ENCODE assay signal across 8 mouse cellular contexts in genomic region chr6:97396351-97396956, GRCm38 (mm10).
DNase-seq lines count a peak whose midpoint lies in the region; ATAC-seq and TF ChIP-seq lines count a peak whose summit lies in the region.

No protein-coding gene starts in this region.

- no peak overlapping the region for H3K4me3 ChIP-seq in lung, embryonic 15.5 days
- no peak overlapping the region for H3K4me3 ChIP-seq in hindbrain, postnatal 0 days (ENCODE audit: low read length)

- no peak for TF ChIP-seq CTCF in hindbrain, postnatal 0 days (IDR thresholded peaks at IDR 0.05; ENCODE audit: low read depth)

- H3K27me3 ChIP-seq in lung, embryonic 15.5 days: no peaks in the 10 kb centered on the region
- H3K27me3 ChIP-seq in hindbrain, postnatal 0 days (ENCODE audit: insufficient read depth, low read length): no peaks in the 10 kb centered on the region

- peak; percentile 18 for DNase-seq in embryo, embryonic 10 days (ENCODE audit: low spot score)
- no peak for DNase-seq in embryo, embryonic 9.5 days (ENCODE audit: extremely low spot score)
- DNase-seq in lung, adult 18-20 months: no peak
- peak; percentile 81 for DNase-seq in hindbrain, postnatal 0 days (ENCODE audit: low spot score)
- DNase-seq in retina, postnatal 1 day: peak; percentile 91
- no peak for DNase-seq in urinary bladder, postnatal 36 days (ENCODE audit: low spot score in 2 of 2)
- DNase-seq in spleen, postnatal 14 days (ENCODE audit: low spot score in 2 of 2): no peak

- 27% methylated on average over 9 of the region's 9 CpGs for WGBS in lung, embryonic 15.5 days
- 22% methylated on average over 9 of the region's 9 CpGs for WGBS in hindbrain, postnatal 0 days

- H3K9ac ChIP-seq in lung, embryonic 15.5 days: no peak overlapping the region
- H3K9ac ChIP-seq in hindbrain, postnatal 0 days (replicated peaks; ENCODE audit: low read length): no peak overlapping the region

- H3K27ac ChIP-seq in lung, embryonic 15.5 days: no peak overlapping the region
- peak overlapping the region; percentile 32; the same call in 1 of the 2 replicates for H3K27ac ChIP-seq in hindbrain, postnatal 0 days

- H3K4me1 ChIP-seq in lung, embryonic 15.5 days: peaks cover 21% of the 10 kb centered on the region
- peaks cover 10% of the 10 kb centered on the region; the same call in 1 of the 2 replicates for H3K4me1 ChIP-seq in hindbrain, postnatal 0 days (ENCODE audit: insufficient read depth, low read length)

- no peaks in the 10 kb centered on the region for H3K9me3 ChIP-seq in lung, embryonic 15.5 days
- no peaks in the 10 kb centered on the region for H3K9me3 ChIP-seq in hindbrain, postnatal 0 days (ENCODE audit: low read length)

- no peak overlapping the region for H3K4me2 ChIP-seq in lung, embryonic 15.5 days
- no peak overlapping the region for H3K4me2 ChIP-seq in hindbrain, postnatal 0 days (ENCODE audit: low read depth, low read length)

- peak; percentile 39 for ATAC-seq in lung, embryonic 15.5 days (ENCODE audit: borderline replicate concordance, extremely low read depth, low FRiP score, low TSS enrichment)
- ATAC-seq in hindbrain, postnatal 0 days: peak; percentile 65

- H3K36me3 ChIP-seq in lung, embryonic 15.5 days: no peaks in the 10 kb centered on the region
- no peaks in the 10 kb centered on the region for H3K36me3 ChIP-seq in hindbrain, postnatal 0 days (ENCODE audit: insufficient read depth, low read length)

Comparison
In these comparisons a context has a peak if more than half of its experiments do, and no peak if none do; other contexts are left out.
1. DNase-seq: peak in embryo, embryonic 10 days (single experiment), hindbrain, postnatal 0 days (single experiment) and retina, postnatal 1 day (single experiment); none in embryo, embryonic 9.5 days (single experiment), lung, adult 18-20 months (0 of 2), urinary bladder, postnatal 36 days (0 of 2) and spleen, postnatal 14 days (0 of 2).